Mouse (Mus musculus) liver, embryonic 11.5 days (tissue): ENCODE measurements around the gene Dnaic1. TPM values are rescaled to one million over a fixed set of nuclear protein-coding genes. Genes with fewer than 3 reads are reported as not detected.

Experiments
- ATAC-seq: fragments of 200-750 bp; cut with Nextera tagmentation; replicated peaks from 2 replicates; pipeline ENCODE4 v1.8.0; 2017; ENCODE audit warnings: moderate number of reproducible peaks, mild to moderate bottlenecking, moderate TSS enrichment, moderate library complexity; ENCODE audit not compliant: low FRiP score
- DNase-seq: peaks from one replicate; pipeline ENCODE4 v3.0.0-alpha.2; 2017; ENCODE audit warnings: low spot score
- H3K27ac ChIP-seq: fragments of 300-500 bp; sonication (generic); 2 replicates; pipeline ENCODE4 v1.5.1; 2014; ENCODE audit warnings: mild to moderate bottlenecking, low read depth, low read length, control low read depth
- H3K27me3 ChIP-seq: fragments of 300-500 bp; sonication (generic); replicated peaks from 2 replicates; pipeline ENCODE4 v1.6.1; 2014; ENCODE audit warnings: low read length, mixed read lengths; ENCODE audit not compliant: control insufficient read depth, insufficient read depth
- H3K36me3 ChIP-seq: fragments of 300-500 bp; sonication (generic); 2 replicates; pipeline ENCODE4 v1.6.1; 2014; ENCODE audit warnings: mild to moderate bottlenecking, low read length, moderate library complexity, mixed read lengths; ENCODE audit not compliant: control insufficient read depth, insufficient read depth
- H3K4me1 ChIP-seq: fragments of 300-500 bp; sonication (generic); replicated peaks from 2 replicates; pipeline ENCODE4 v1.6.1; 2014; ENCODE audit warnings: low read length, mixed read lengths; ENCODE audit not compliant: control insufficient read depth, insufficient read depth
- H3K4me2 ChIP-seq: fragments of 300-500 bp; sonication (generic); 2 replicates; pipeline ENCODE4 v1.6.1; 2014; ENCODE audit warnings: mild to moderate bottlenecking, control low read depth, moderate library complexity
- H3K4me3 ChIP-seq: fragments of 300-500 bp; sonication (generic); 2 replicates; pipeline ENCODE4 v1.5.1; 2014; ENCODE audit warnings: low read depth, low read length, control low read depth
- H3K9ac ChIP-seq: fragments of 300-500 bp; sonication (generic); 2 replicates; pipeline ENCODE4 v1.6.1; 2014; ENCODE audit warnings: low read depth, low read length, control low read depth
- H3K9me3 ChIP-seq: fragments of 300-500 bp; sonication (generic); 2 replicates; pipeline ENCODE4 v1.6.1; 2016; ENCODE audit warnings: low read length, inconsistent platforms, mixed read lengths; ENCODE audit not compliant: control insufficient read depth
- WGBS: fragments of 180-500 bp; shearing (Covaris S2); extraction: QIAGEN DNeasy Blood & Tissue Kit; methylation state at CpG from one replicate; pipeline ENCODE4 v1.1.7; 2014; 5-methylcytosine and 5-hydroxymethylcytosine counted together
- polyA plus RNA-seq: library from polyadenylated mRNA; unstranded; fragments of >200 nt; fragmentation: Nextera tagmentation; extraction: Ambion mirVana; gene quantifications from 2 replicates; pipeline ENCODE4 v1.2.1, GENCODE M21; 2014

Gene Dnaic1
- polyA plus RNA-seq, 1 experiment from 2014 or later = 1.6 TPM

GRCm38 (mm10) chr4:41660851-41661430 lies 91.4 kb downstream of the Dnaic1 start:
- Histone ChIP-seq H3K4me3 (no peak overlapping the region), H3K27ac (0 out of 2 replicates have a peak overlapping the region, but pooled peaks have one; percentile 36), H3K9me3 (no peaks in the 10 kb centered on the region), H3K9ac (no peak overlapping the region), H3K4me1 (peaks cover 27% of the 10 kb centered on the region), H3K4me2 (0 out of 2 replicates have a peak overlapping the region, but pooled peaks have one; percentile 15), H3K36me3 (no peaks in the 10 kb centered on the region), H3K27me3 (peaks cover 10% of the 10 kb centered on the region)
- DNase-seq (no peak), ATAC-seq (peak; percentile 16; the same call in 1 of the 2 replicates)
- WGBS = 57% methylated on average over 11 of the region's 11 CpGs

GRCm38 (mm10) chr4:41662723-41663122 lies 93.1 kb downstream of the Dnaic1 start:
- DNase-seq = no peak

GRCm38 (mm10) chr4:41663614-41664013 lies 94.0 kb downstream of the Dnaic1 start:
- Histone ChIP-seq H3K4me3 (no peak overlapping the region), H3K27ac (no peak overlapping the region), H3K4me2 (no peak overlapping the region), H3K27me3 (peaks cover 5% of the 10 kb centered on the region), H3K9me3 (no peaks in the 10 kb centered on the region), H3K4me1 (peaks cover 27% of the 10 kb centered on the region), H3K36me3 (no peaks in the 10 kb centered on the region), H3K9ac (no peak overlapping the region)
- DNase-seq (no peak), ATAC-seq (no peak)
- WGBS = 40% methylated on average over 9 of the region's 9 CpGs

More at GRCm38 (mm10) chr4:41662723-41663122, 93.1 kb downstream of the Dnaic1 start:
- Histone ChIP-seq H3K9me3 (no peaks in the 10 kb centered on the region), H3K4me3 (no peak overlapping the region), H3K4me1 (peaks cover 27% of the 10 kb centered on the region), H3K9ac (no peak overlapping the region), H3K36me3 (no peaks in the 10 kb centered on the region), H3K4me2 (no peak overlapping the region), H3K27me3 (peaks cover 5% of the 10 kb centered on the region), H3K27ac (no peak overlapping the region)
- 41% methylated on average over 11 of the region's 11 CpGs for WGBS
- no peak for ATAC-seq

GRCm38 (mm10) chr4:41664533-41664932 lies 95.0 kb downstream of the Dnaic1 start:
- DNase-seq (no peak), ATAC-seq (no peak)
- Histone ChIP-seq H3K4me3 (no peak overlapping the region), H3K4me2 (no peak overlapping the region), H3K27me3 (peaks cover 8% of the 10 kb centered on the region), H3K4me1 (peaks cover 26% of the 10 kb centered on the region), H3K9ac (no peak overlapping the region), H3K36me3 (no peaks in the 10 kb centered on the region), H3K27ac (no peak overlapping the region), H3K9me3 (no peaks in the 10 kb centered on the region)
- WGBS = 16% methylated on average over 7 of the region's 7 CpGs

GRCm38 (mm10) chr4:41665009-41665675 lies 95.6 kb downstream of the Dnaic1 start:
- DNase-seq (no peak), ATAC-seq (no peak; the same call in 1 of the 2 replicates)
- Histone ChIP-seq H3K27me3 (peaks cover 7% of the 10 kb centered on the region), H3K4me2 (no peak overlapping the region), H3K9me3 (no peaks in the 10 kb centered on the region), H3K4me1 (peaks cover 22% of the 10 kb centered on the region), H3K4me3 (no peak overlapping the region), H3K9ac (no peak overlapping the region), H3K36me3 (no peaks in the 10 kb centered on the region), H3K27ac (no peak overlapping the region)
- WGBS = 6% methylated on average over 6 of the region's 8 CpGs

- Histone ChIP-seq H3K36me3 (no peaks in the 10 kb centered on the region), H3K4me1 (peaks cover 20% of the 10 kb centered on the region), H3K9ac (no peak overlapping the region), H3K9me3 (no peaks in the 10 kb centered on the region), H3K27ac (no peak overlapping the region), H3K4me2 (no peak overlapping the region), H3K4me3 (no peak overlapping the region), H3K27me3 (peaks cover 11% of the 10 kb centered on the region)
- WGBS = 75% methylated on average over 11 of the region's 11 CpGs
- DNase-seq (no peak), ATAC-seq (no peak)
These were observed 97.1 kb downstream of the Dnaic1 start for GRCm38 (mm10) chr4:41666646-41667045.

- DNase-seq = no peak
- Histone ChIP-seq H3K27me3 (peaks cover 33% of the 10 kb centered on the region), H3K4me1 (peaks cover 10% of the 10 kb centered on the region; the same call in 1 of the 2 replicates), H3K9me3 (no peaks in the 10 kb centered on the region), H3K36me3 (no peaks in the 10 kb centered on the region), H3K27ac (no peak overlapping the region), H3K4me3 (no peak overlapping the region), H3K9ac (no peak overlapping the region), H3K4me2 (no peak overlapping the region)
- 80% methylated on average over 18 of the region's 18 CpGs for WGBS
- no peak for ATAC-seq
These were observed 101.3 kb downstream of the Dnaic1 start for GRCm38 (mm10) chr4:41670836-41671235.

GRCm38 (mm10) chr4:41671500-41671899 lies 101.9 kb downstream of the Dnaic1 start:
- H3K36me3 ChIP-seq = no peaks in the 10 kb centered on the region
- no peak for DNase-seq
- peaks cover 36% of the 10 kb centered on the region for H3K27me3 ChIP-seq
- WGBS = 46% methylated on average over 5 of the region's 5 CpGs
- H3K4me2 ChIP-seq = no peak overlapping the region
- no peak for ATAC-seq
- no peaks in the 10 kb centered on the region for H3K9me3 ChIP-seq
- H3K4me3 ChIP-seq = no peak overlapping the region
- H3K4me1 ChIP-seq = peaks cover 16% of the 10 kb centered on the region
- H3K27ac ChIP-seq = no peak overlapping the region
- no peak overlapping the region for H3K9ac ChIP-seq
